Mouse (Mus musculus) intestine, embryonic 15.5 days (tissue): ENCODE data around the gene Ric8b. TPM values are rescaled to one million over a fixed set of nuclear protein-coding genes. Genes with fewer than 3 reads are reported as not detected.

ENCODE experiments used
- ATAC-seq: fragments of 200-750 bp; cut with Nextera tagmentation; 2 replicates; pipeline ENCODE4 v1.8.0; 2017; ENCODE audit warnings: moderate TSS enrichment, moderate library complexity
- H3K27ac ChIP-seq: fragments of 300-500 bp; sonication (generic); 2 replicates; pipeline ENCODE4 v1.5.1; 2015; ENCODE audit warnings: mild to moderate bottlenecking, inconsistent platforms
- H3K27me3 ChIP-seq: fragments of 300-500 bp; sonication (generic); replicated peaks from 2 replicates; pipeline ENCODE4 v1.6.1; 2015; ENCODE audit warnings: inconsistent platforms
- H3K36me3 ChIP-seq: fragments of 300-500 bp; sonication (generic); 2 replicates; pipeline ENCODE4 v1.6.1; 2015; ENCODE audit warnings: inconsistent platforms
- H3K4me1 ChIP-seq: fragments of 300-500 bp; sonication (generic); replicated peaks from 2 replicates; pipeline ENCODE4 v1.6.1; 2015; ENCODE audit warnings: inconsistent platforms
- H3K4me2 ChIP-seq: fragments of 300-500 bp; sonication (generic); replicated peaks from 2 replicates; pipeline ENCODE4 v1.6.1; 2015; ENCODE audit warnings: mild to moderate bottlenecking, inconsistent platforms
- H3K4me3 ChIP-seq: fragments of 300-500 bp; sonication (generic); replicated peaks from 2 replicates; pipeline ENCODE4 v1.5.1; 2015; ENCODE audit warnings: inconsistent platforms
- H3K9ac ChIP-seq: fragments of 300-500 bp; sonication (generic); 2 replicates; pipeline ENCODE4 v1.6.1; 2015; ENCODE audit warnings: inconsistent platforms
- H3K9me3 ChIP-seq: fragments of 300-500 bp; sonication (generic); 2 replicates; pipeline ENCODE4 v1.6.1; 2016; ENCODE audit warnings: inconsistent platforms
- WGBS: fragments of 180-500 bp; shearing (Covaris S2); methylation state at CpG from one replicate; pipeline ENCODE4 v1.1.7; 2015; 5-methylcytosine and 5-hydroxymethylcytosine counted together
- polyA plus RNA-seq: library from polyadenylated mRNA; unstranded; fragments of >200 nt; fragmentation: Nextera tagmentation; extraction: Ambion mirVana; gene quantifications from 2 replicates; pipeline ENCODE4 v1.2.1, GENCODE M21; 2015

Ric8b gene
- polyA plus RNA-seq, 1 experiment from 2014 or later = 18.0 TPM

DNA sequence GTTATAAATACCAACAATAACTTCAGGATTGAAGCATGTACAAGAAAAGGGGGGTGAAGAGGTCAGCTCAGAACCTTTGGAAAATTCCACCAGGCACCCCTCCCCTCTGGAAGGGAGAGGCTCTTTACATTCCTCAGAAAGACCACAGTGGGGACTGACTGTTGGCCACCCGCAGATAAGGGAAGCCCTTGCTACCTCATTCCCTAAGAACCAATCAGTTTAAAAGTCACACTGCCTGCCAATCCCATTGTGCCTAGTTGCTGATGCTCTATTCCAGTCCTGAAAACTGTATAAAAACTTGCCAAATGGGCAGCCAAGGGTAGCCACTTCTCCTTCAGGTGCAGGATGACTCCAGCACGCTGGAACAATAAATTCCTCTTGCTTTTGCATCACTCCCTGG, 137.5 kb downstream of the Ric8b start:
- no peak overlapping the region for H3K4me3 ChIP-seq
- H3K27ac ChIP-seq = no peak overlapping the region
- H3K27me3 ChIP-seq = no peaks in the 10 kb centered on the region
- 85% methylated on average over 2 of the region's 2 CpGs for WGBS
- no peaks in the 10 kb centered on the region for H3K4me1 ChIP-seq
- no peaks in the 10 kb centered on the region for H3K36me3 ChIP-seq
- no peak overlapping the region for H3K9ac ChIP-seq
- ATAC-seq = no peak
- H3K9me3 ChIP-seq = no peaks in the 10 kb centered on the region
- no peak overlapping the region for H3K4me2 ChIP-seq

Other genes starting within 250 kb of the Ric8b start
- gene Rfx4, start 161.6 kb upstream of the Ric8b start, polyA plus RNA-seq = not detected in 2 replicates
- 0.41 and 0.67 TPM in 2 replicates for gene Fhl4, start 184.9 kb downstream of the Ric8b start, polyA plus RNA-seq
- gene Tmem263, start 185.0 kb downstream of the Ric8b start, polyA plus RNA-seq = 54.1 and 60.2 TPM in 2 replicates
- gene Mterf2, start 210.4 kb downstream of the Ric8b start, polyA plus RNA-seq = 17.0 and 17.5 TPM in 2 replicates